Mouse (Mus musculus) heart, embryonic 10.5 days (tissue): ENCODE data around the gene Glipr1l3. TPM values are rescaled to one million over a fixed set of nuclear protein-coding genes. Genes with fewer than 3 reads are reported as not detected.
"Not testable (repeated sequence)": the region's sequence is repeated elsewhere in the genome, so short reads cannot be mapped to it uniquely, and the experiment has no call there.

Experiments used
- DNase-seq: peaks from one replicate; pipeline ENCODE4 v3.0.0-alpha.2; 2017; ENCODE audit warnings: low spot score
- H3K27ac ChIP-seq: fragments of 300-500 bp; sonication (generic); 2 replicates; pipeline ENCODE4 v1.5.1; 2016; ENCODE audit warnings: mild to moderate bottlenecking
- H3K27me3 ChIP-seq: fragments of 300-500 bp; sonication (generic); 2 replicates; pipeline ENCODE4 v1.6.1; 2016; ENCODE audit warnings: mild to moderate bottlenecking; ENCODE audit not compliant: poor library complexity, insufficient read depth, severe bottlenecking
- H3K36me3 ChIP-seq: fragments of 300-500 bp; sonication (generic); 2 replicates; pipeline ENCODE4 v1.6.1; 2016; ENCODE audit warnings: mild to moderate bottlenecking, moderate library complexity
- H3K4me1 ChIP-seq: fragments of 300-500 bp; sonication (generic); 2 replicates; pipeline ENCODE4 v1.6.1; 2016; ENCODE audit warnings: mild to moderate bottlenecking
- H3K4me3 ChIP-seq: fragments of 300-500 bp; sonication (generic); 2 replicates; pipeline ENCODE4 v1.5.1; 2016; ENCODE audit warnings: mild to moderate bottlenecking, moderate library complexity
- H3K9me3 ChIP-seq: fragments of 300-500 bp; sonication (generic); 2 replicates; pipeline ENCODE4 v1.6.1; 2016; ENCODE audit warnings: mild to moderate bottlenecking, moderate library complexity
- WGBS: fragments of 180-500 bp; shearing (Covaris S2); methylation state at CpG from one replicate; pipeline ENCODE4 v1.1.7; 2016; 5-methylcytosine and 5-hydroxymethylcytosine counted together
- polyA plus RNA-seq: library from polyadenylated mRNA; unstranded; fragments of >200 nt; fragmentation: Nextera tagmentation; extraction: Ambion mirVana; gene quantifications from 2 replicates; pipeline ENCODE4 v1.2.1, GENCODE M21; 2016

Gene Glipr1l3
- polyA plus RNA-seq, 1 experiment from 2014 or later, result not detected

GRCm38 (mm10) chr10:112105785-112106184, 54.3 kb downstream of the Glipr1l3 start:
- not testable (repeated sequence) for H3K36me3 ChIP-seq, H3K27me3 ChIP-seq, H3K27ac ChIP-seq, H3K4me1 ChIP-seq, H3K4me3 ChIP-seq, H3K9me3 ChIP-seq, DNase-seq
- 6% methylated on average over 5 of the region's 5 CpGs for WGBS

Other genes with a start within 250 kb of the Glipr1l3 start
- 34.9 and 41.0 TPM in 2 replicates for gene Krr1, start 187.7 kb downstream of the Glipr1l3 start, polyA plus RNA-seq
- 0.71 and 1.6 TPM in 2 replicates for gene Glipr1, start 157.7 kb downstream of the Glipr1l3 start, polyA plus RNA-seq
- not detected in 2 replicates for gene Glipr1l1, start 100.1 kb downstream of the Glipr1l3 start, polyA plus RNA-seq
- gene Glipr1l2, start 77.0 kb downstream of the Glipr1l3 start, polyA plus RNA-seq, result not detected in 2 replicates
- gene Caps2, start 3.3 kb upstream of the Glipr1l3 start, polyA plus RNA-seq, result 0.21 and 0.23 TPM in 2 replicates
- 0.50 and 0.64 TPM in 2 replicates for gene Kcnc2, start 110.8 kb upstream of the Glipr1l3 start, polyA plus RNA-seq